Mouse (Mus musculus) forebrain, embryonic 15.5 days (tissue): ENCODE results near the gene 4430402I18Rik. TPM values are rescaled to one million over a fixed set of nuclear protein-coding genes. Genes with fewer than 3 reads are reported as not detected.

ENCODE experiments used
- ATAC-seq: fragments of 200-750 bp; cut with Nextera tagmentation; replicated peaks from 2 replicates; pipeline ENCODE4 v1.8.0; 2017; ENCODE audit warnings: mild to moderate bottlenecking, moderate TSS enrichment, moderate library complexity
- H3K27ac ChIP-seq: fragments of 300-500 bp; sonication (generic); replicated peaks from 2 replicates; pipeline ENCODE4 v1.5.1; 2015; ENCODE audit warnings: mild to moderate bottlenecking, inconsistent platforms
- H3K27me3 ChIP-seq: fragments of 300-500 bp; sonication (generic); 2 replicates; pipeline ENCODE4 v1.6.1; 2015; ENCODE audit warnings: inconsistent platforms
- H3K36me3 ChIP-seq: fragments of 300-500 bp; sonication (generic); 2 replicates; pipeline ENCODE4 v1.6.1; 2015; ENCODE audit warnings: mild to moderate bottlenecking, inconsistent platforms
- H3K4me1 ChIP-seq: fragments of 300-500 bp; sonication (generic); 2 replicates; pipeline ENCODE4 v1.6.1; 2015; ENCODE audit warnings: inconsistent platforms
- H3K4me2 ChIP-seq: fragments of 300-500 bp; sonication (generic); replicated peaks from 2 replicates; pipeline ENCODE4 v1.6.1; 2015; ENCODE audit warnings: mild to moderate bottlenecking, inconsistent platforms
- H3K4me3 ChIP-seq: fragments of 300-500 bp; sonication (generic); 2 replicates; pipeline ENCODE4 v1.5.1; 2015; ENCODE audit warnings: mild to moderate bottlenecking, inconsistent platforms
- H3K9ac ChIP-seq: fragments of 300-500 bp; sonication (generic); replicated peaks from 2 replicates; pipeline ENCODE4 v1.6.1; 2015; ENCODE audit warnings: mild to moderate bottlenecking, inconsistent platforms
- H3K9me3 ChIP-seq: fragments of 300-500 bp; sonication (generic); 2 replicates; pipeline ENCODE4 v1.6.1; 2016; ENCODE audit warnings: inconsistent platforms
- WGBS: fragments of 180-500 bp; shearing (Covaris S2); methylation state at CpG from one replicate; pipeline ENCODE4 v1.1.7; 2015; ENCODE audit warnings: mixed read lengths; 5-methylcytosine and 5-hydroxymethylcytosine counted together
- polyA plus RNA-seq: library from polyadenylated mRNA; unstranded; fragments of >200 nt; fragmentation: Nextera tagmentation; extraction: Ambion mirVana; gene quantifications from 2 replicates; pipeline ENCODE4 v1.2.1, GENCODE M21; 2015

Gene 4430402I18Rik
- polyA plus RNA-seq, 1 experiment from 2014 or later = 2.4 TPM

DNA sequence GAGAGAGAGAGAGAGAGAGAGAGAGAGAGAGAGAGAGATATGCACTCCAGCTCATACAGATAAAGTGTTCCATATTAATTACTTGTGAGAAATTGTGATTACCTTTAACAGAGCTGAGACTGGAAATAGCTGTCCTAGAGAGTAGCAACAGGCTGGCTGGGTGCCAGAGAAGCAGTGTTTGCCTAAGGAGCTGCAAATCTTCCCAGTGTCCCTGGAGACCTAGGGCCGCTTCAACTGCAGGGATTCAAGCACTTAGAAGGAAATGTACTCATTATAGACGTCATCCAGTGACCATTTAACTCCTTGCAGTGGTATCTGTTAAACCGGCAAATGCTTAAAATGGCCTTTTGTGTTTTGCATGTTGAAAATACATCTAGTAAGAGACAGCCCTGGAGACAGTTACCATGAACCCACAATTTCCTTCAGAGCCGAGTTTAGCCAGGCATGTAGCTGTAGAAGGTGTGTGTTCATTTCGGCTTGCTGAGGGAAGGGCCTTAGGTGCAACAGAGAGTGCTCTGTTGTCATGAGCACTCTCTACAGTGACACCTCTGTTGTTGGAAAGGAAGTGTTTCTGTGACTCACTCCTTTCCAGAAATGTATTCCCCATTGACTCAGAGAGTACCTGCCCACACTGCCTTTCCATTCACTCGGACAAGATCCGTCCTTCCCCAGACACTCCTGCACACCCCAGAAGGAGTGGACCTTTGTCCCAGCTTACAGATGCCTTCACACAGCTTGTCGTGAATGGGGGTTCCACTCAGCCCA, 122.5 kb downstream of the 4430402I18Rik start:
- no peak overlapping the region for H3K4me2 ChIP-seq
- no peak overlapping the region for H3K4me3 ChIP-seq
- H3K27ac ChIP-seq = no peak overlapping the region
- no peaks in the 10 kb centered on the region for H3K27me3 ChIP-seq
- H3K9me3 ChIP-seq = no peaks in the 10 kb centered on the region
- no peak overlapping the region for H3K9ac ChIP-seq
- H3K36me3 ChIP-seq = no peaks in the 10 kb centered on the region
- no peaks in the 10 kb centered on the region for H3K4me1 ChIP-seq
- no peak for ATAC-seq
- WGBS = 71% methylated on average over 8 of the region's 8 CpGs

Other genes starting within 250 kb of the 4430402I18Rik start
- 34.1 TPM in 2 replicates for gene Slc1a1, start 132.8 kb downstream of the 4430402I18Rik start, polyA plus RNA-seq
- gene Plpp6, start 3.8 kb downstream of the 4430402I18Rik start, polyA plus RNA-seq = 8.4 and 8.8 TPM in 2 replicates
- gene Cdc37l1, start 22.6 kb upstream of the 4430402I18Rik start, polyA plus RNA-seq = 55.8 and 58.1 TPM in 2 replicates
- gene Ak3, start 80.2 kb upstream of the 4430402I18Rik start, polyA plus RNA-seq = 69.6 and 77.5 TPM in 2 replicates
- 36.4 and 37.0 TPM in 2 replicates for gene Rcl1, start 133.6 kb upstream of the 4430402I18Rik start, polyA plus RNA-seq